Mouse (Mus musculus): Measurements from ENCODE around the gene Uimc1. TPM values are rescaled to one million over a fixed set of nuclear protein-coding genes. Genes with fewer than 3 reads are reported as not detected.
"Not testable (repeated sequence)": the region's sequence is repeated elsewhere in the genome, so short reads cannot be mapped to it uniquely, and the experiment has no call there.

Gene Uimc1
- total RNA-seq (2021): 10 to 100 TPM; 14.9 to 15.4 TPM

GRCm38 (mm10) chr13:55099726-55100478 is at the start of gene Uimc1:
TSS of gene Uimc1 (minus strand) at chr13:55100300.
- intact Hi-C loops (cut with DNase I): no loop called here
- peak; percentile 68 to 91 for DNase-seq (ENCODE audit: extremely low spot score in 1 of 2, low spot score in 2 of 2)

- intact Hi-C loops (cut with DNase I): no loop called here
- DNase-seq (ENCODE audit: extremely low spot score in 1 of 2, low spot score in 2 of 2): no peak
Measured at GRCm38 (mm10) chr13:55140271-55140670, 40.2 kb upstream of the Uimc1 start.

- DNase-seq (ENCODE audit: extremely low spot score in 1 of 2, low spot score in 2 of 2): no peak
- intact Hi-C loops (cut with DNase I): loop anchor here (5.0 kb wide), 1 partner anchor 42 kb away; no protein-coding TSS in a partner anchor
Measured at GRCm38 (mm10) chr13:55135382-55135781, 35.3 kb upstream of the Uimc1 start.

GRCm38 (mm10) chr13:55133448-55133847 is 33.3 kb upstream of the Uimc1 start, which contains the start of gene Gm17617:
TSS of gene Gm17617 (minus strand) at chr13:55133548.
- DNase-seq (ENCODE audit: extremely low spot score in 1 of 2, low spot score in 2 of 2): no peak
- intact Hi-C loops (cut with DNase I): no loop called here

- no peak for DNase-seq (ENCODE audit: extremely low spot score in 1 of 2, low spot score in 2 of 2)
- intact Hi-C loops (cut with DNase I): no loop called here
Measured at GRCm38 (mm10) chr13:55124903-55125302, 24.8 kb upstream of the Uimc1 start.

GRCm38 (mm10) chr13:55114375-55114774 is 14.3 kb upstream of the Uimc1 start:
- no peak for DNase-seq (ENCODE audit: extremely low spot score in 1 of 2, low spot score in 2 of 2)
- intact Hi-C loops (cut with DNase I): no loop called here

- intact Hi-C loops (cut with DNase I): no loop called here
- DNase-seq (ENCODE audit: extremely low spot score in 1 of 2, low spot score in 2 of 2): no peak
Measured at GRCm38 (mm10) chr13:55107694-55108093, 7.6 kb upstream of the Uimc1 start.

GRCm38 (mm10) chr13:55107116-55107515 is 7.0 kb upstream of the Uimc1 start:
- DNase-seq (ENCODE audit: extremely low spot score in 1 of 2, low spot score in 2 of 2): no peak
- intact Hi-C loops (cut with DNase I): no loop called here

- DNase-seq (ENCODE audit: extremely low spot score in 1 of 2, low spot score in 2 of 2): no peak
- intact Hi-C loops (cut with DNase I): no loop called here
Measured at GRCm38 (mm10) chr13:55105953-55106691, 6.0 kb upstream of the Uimc1 start.

GRCm38 (mm10) chr13:55105045-55105952 is 5.2 kb upstream of the Uimc1 start, which contains the start of gene Zfp346:
TSS of gene Zfp346 (plus strand) at chr13:55105311.
- intact Hi-C loops (cut with DNase I): no loop called here
- DNase-seq (ENCODE audit: extremely low spot score in 1 of 2, low spot score in 2 of 2): peak; percentile 95 to 98

GRCm38 (mm10) chr13:55103351-55103750 is 3.3 kb upstream of the Uimc1 start:
- DNase-seq (ENCODE audit: extremely low spot score in 1 of 2, low spot score in 2 of 2): no peak
- intact Hi-C loops (cut with DNase I): no loop called here

GRCm38 (mm10) chr13:55102366-55102765 is 2.3 kb upstream of the Uimc1 start:
- intact Hi-C loops (cut with DNase I): no loop called here

GRCm38 (mm10) chr13:55101627-55102026 is 1.5 kb upstream of the Uimc1 start:
- intact Hi-C loops (cut with DNase I): no loop called here
- no peak for DNase-seq (ENCODE audit: extremely low spot score in 1 of 2, low spot score in 2 of 2)

More at GRCm38 (mm10) chr13:55102366-55102765, 2.3 kb upstream of the Uimc1 start:
- DNase-seq (ENCODE audit: extremely low spot score in 1 of 2, low spot score in 2 of 2): no peak

- peak in 1 of 2 experiments; percentile 18 for DNase-seq (ENCODE audit: extremely low spot score in 1 of 2, low spot score in 2 of 2)
- intact Hi-C loops (cut with DNase I): no loop called here
Measured at GRCm38 (mm10) chr13:55099066-55099725, 904 bp downstream of the Uimc1 start.

- peak in 1 of 2 experiments; percentile 31 for DNase-seq (ENCODE audit: extremely low spot score in 1 of 2, low spot score in 2 of 2)
- intact Hi-C loops (cut with DNase I): not testable (repeated sequence)
Measured at GRCm38 (mm10) chr13:55097841-55098240, 2.3 kb downstream of the Uimc1 start.

- intact Hi-C loops (cut with DNase I): no loop called here
Measured at GRCm38 (mm10) chr13:55092588-55092987, 7.5 kb downstream of the Uimc1 start.

GRCm38 (mm10) chr13:55075597-55075996 is 24.5 kb downstream of the Uimc1 start:
- intact Hi-C loops (cut with DNase I): loop anchor here (10.0 kb wide), 1 partner anchor 361 kb away; no protein-coding TSS in a partner anchor
- no peak for DNase-seq (ENCODE audit: extremely low spot score in 1 of 2, low spot score in 2 of 2)

More at GRCm38 (mm10) chr13:55092588-55092987, 7.5 kb downstream of the Uimc1 start:
- no peak for DNase-seq (ENCODE audit: extremely low spot score in 1 of 2, low spot score in 2 of 2)

GRCm38 (mm10) chr13:55071322-55071721 is 28.8 kb downstream of the Uimc1 start:
- intact Hi-C loops (cut with DNase I): loop anchor here (2.0 to 10.0 kb wide), 2 partner anchors 273 to 357 kb away; no protein-coding TSS in a partner anchor
- DNase-seq (ENCODE audit: extremely low spot score in 1 of 2, low spot score in 2 of 2): peak in 1 of 2 experiments; percentile 5

Measured in left cerebral cortex, postnatal 10 days (tissue).